Mouse (Mus musculus) neural tube, embryonic 10.5 days (tissue): ENCODE results near the gene Sacs.

Experiments used
- DNase-seq: peaks from one replicate; pipeline ENCODE4 v3.0.0-alpha.2; 2017; ENCODE audit warnings: low spot score; ENCODE audit errors: extremely low spot score

The Sacs gene

GRCm38 (mm10) chr14:61237101-61237654 is 98.9 kb downstream of the Sacs start:
- DNase-seq = no peak

GRCm38 (mm10) chr14:61238751-61239150 is 100.5 kb downstream of the Sacs start:
- DNase-seq = no peak

DNA sequence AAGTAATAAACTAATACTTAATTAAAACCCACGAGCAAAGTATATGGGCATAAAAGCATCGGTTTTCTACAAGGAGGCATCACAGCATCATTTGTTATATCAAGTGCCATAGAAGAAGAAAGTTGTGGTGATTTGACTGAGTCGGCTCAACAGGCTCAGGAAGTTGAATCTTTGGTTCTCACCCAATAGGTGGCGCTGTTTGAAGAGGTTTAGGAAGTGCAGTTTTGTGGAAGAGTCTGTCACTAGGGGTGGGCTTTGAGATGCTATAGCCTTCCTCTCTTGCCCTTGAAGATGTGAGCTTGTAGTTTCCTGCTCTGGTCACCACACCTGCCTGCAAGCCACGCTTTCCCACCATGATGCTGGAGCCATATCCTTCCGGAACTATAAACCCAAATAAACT is 104.4 kb downstream of the Sacs start:
- no peak for DNase-seq

DNA sequence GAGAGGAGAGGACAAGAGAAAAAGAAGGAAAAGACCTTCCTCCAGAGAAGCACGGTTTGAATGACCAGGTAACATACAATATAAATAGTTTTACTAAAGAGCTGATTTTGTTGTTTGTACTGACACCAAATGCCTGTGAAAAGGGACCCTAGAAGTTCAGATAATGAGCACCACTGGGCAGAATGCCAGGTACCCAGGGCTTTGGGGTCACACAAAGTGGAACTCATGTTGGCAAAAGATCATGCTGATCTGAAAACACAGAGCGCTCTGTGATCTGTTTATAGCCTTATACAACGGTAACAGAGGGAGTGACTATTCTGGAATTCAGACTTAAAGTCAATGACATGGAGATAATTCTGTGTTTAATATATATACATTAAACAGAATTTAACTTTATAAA is 108.2 kb downstream of the Sacs start:
- no peak for DNase-seq

- no peak for DNase-seq
Measured at GRCm38 (mm10) chr14:61252596-61253388, 114.5 kb downstream of the Sacs start.

- DNase-seq = no peak
Measured at GRCm38 (mm10) chr14:61258352-61258751, 120.1 kb downstream of the Sacs start, which contains the start of gene Sgcg. Gene Sgcg, minus strand, starts transcription at chr14:61258490.

- DNase-seq = no peak
Measured at GRCm38 (mm10) chr14:61259084-61259483, 120.8 kb downstream of the Sacs start.

GRCm38 (mm10) chr14:61267908-61268475 is 129.7 kb downstream of the Sacs start:
- no peak for DNase-seq

DNA sequence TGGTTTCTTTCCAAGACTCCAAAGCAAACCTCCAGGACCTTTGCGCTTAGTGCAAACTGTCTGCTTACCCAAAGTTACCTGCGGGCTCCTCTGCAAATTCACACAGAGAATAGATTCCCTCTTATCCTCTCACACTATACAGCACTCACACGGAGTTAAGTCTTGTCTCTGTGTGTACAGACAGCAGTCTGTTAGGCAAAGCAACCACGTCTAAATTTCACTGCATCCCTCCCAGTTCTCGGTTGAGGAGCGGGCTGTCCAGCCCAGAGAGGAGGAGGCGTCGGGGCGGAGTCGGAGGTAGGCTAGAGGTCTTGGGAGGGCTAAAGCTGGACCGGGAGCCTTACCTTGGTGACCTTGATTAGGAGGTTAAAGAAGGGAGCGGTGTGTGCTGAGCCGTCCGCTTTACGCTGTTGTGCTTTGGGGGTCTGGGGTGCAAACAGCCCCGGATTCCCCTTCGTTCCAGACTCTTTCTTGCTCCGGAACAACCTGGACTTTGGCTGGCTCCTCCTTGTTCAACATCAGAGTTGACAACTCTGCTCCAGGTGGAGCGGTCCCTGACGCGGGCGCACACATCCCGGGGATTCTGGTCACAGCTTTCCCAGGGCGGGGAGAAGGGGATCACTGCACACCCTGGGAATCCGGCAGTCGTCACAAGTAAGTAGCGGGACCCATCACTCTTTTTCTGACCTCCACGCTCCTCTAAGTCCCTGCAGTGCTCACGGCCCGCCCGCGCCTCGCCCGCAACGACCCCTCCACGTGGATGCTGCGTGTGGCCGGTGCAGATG is 136.3 kb downstream of the Sacs start:
- DNase-seq = peak; percentile 22

DNA sequence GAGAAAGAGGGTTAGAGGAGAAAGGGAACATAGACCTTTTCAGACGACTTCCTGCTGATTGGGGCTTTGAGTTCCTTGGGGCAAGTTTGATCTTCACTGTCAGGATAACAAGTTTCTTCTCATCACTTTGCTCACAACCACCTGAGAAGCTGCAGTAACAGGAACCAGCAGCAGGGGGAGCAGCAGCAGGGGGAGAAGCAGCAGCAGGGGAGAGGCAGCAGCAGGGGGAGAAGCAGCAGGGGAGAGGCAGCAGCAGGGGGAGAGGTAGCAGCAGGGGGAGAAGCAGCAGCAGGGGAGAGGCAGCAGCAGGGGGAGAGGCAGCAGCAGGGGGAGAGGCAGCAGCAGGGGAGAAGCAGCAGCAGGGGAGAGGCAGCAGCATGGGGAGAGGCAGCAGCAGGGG is 139.0 kb downstream of the Sacs start:
- DNase-seq = peak; percentile 46

DNA sequence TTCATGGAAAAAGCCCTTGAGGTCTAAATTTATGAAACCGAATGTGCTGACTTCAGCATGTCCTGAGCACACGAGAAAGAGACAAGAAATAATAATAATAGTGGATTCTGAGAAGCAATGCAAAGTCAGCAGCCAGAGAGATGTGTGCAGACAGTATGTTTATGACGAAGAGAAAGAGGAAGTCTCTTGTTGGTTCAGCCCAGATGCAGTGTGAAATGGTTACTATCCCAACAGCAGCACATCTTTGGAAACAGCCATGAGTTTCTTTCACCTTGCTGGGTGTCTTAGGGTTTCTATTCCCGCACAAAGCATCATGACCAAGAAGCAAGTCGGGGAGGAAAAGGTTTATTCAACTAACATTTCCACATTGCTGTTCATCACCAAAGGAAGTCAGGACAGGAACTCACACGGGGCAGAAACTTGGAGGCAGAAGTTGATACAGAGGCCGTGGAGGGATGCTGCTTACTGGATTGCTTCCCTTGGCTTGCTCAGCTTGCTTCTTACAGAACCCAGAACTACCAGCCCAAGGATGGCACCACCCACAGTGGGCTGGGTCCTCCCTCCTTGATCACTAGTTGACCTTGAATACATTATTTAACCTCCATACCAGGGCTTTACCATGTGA is 140.5 kb downstream of the Sacs start:
- no peak for DNase-seq

GRCm38 (mm10) chr14:61288606-61289286 is 150.5 kb downstream of the Sacs start:
- no peak for DNase-seq
